Mouse (Mus musculus) testis, adult 2 months (tissue): ENCODE data around the gene Bst2. TPM values are rescaled to one million over a fixed set of nuclear protein-coding genes. Genes with fewer than 3 reads are reported as not detected.

Experiments used
- H3K27ac ChIP-seq: fragments of 200-500 bp; 2 replicates; pipeline ENCODE4 v1.5.1; 2012; ENCODE audit warnings: low read depth, low read length; ENCODE audit not compliant: control insufficient read depth, insufficient read depth
- H3K27me3 ChIP-seq: fragments of 200-500 bp; 2 replicates; pipeline ENCODE4 v1.6.1; 2012; ENCODE audit warnings: mild to moderate bottlenecking, low read length, moderate library complexity; ENCODE audit not compliant: control insufficient read depth, insufficient read depth
- H3K36me3 ChIP-seq: fragments of 200-500 bp; 2 replicates; pipeline ENCODE4 v1.6.1; 2012; ENCODE audit warnings: mild to moderate bottlenecking, low read length; ENCODE audit not compliant: control insufficient read depth, insufficient read depth
- H3K4me1 ChIP-seq: fragments of 200-500 bp; 2 replicates; pipeline ENCODE4 v1.6.1; 2012; ENCODE audit warnings: low read length; ENCODE audit not compliant: control insufficient read depth, insufficient read depth
- H3K4me3 ChIP-seq: fragments of 200-500 bp; 2 replicates; pipeline ENCODE4 v1.5.1; 2012; ENCODE audit warnings: low read depth, mild to moderate bottlenecking, low read length, moderate library complexity, mixed read lengths; ENCODE audit not compliant: control insufficient read depth
- CTCF ChIP-seq: fragments of 200-500 bp; IDR thresholded peaks from 2 replicates; pipeline ENCODE4 v1.5.1; 2012; ENCODE audit warnings: low read depth, mild to moderate bottlenecking, inconsistent platforms, low read length, moderate library complexity; ENCODE audit not compliant: control insufficient read depth, insufficient read depth, insufficient replicate concordance
- POLR2A ChIP-seq: fragments of 200-500 bp; IDR thresholded peaks from 2 replicates; pipeline ENCODE4 v1.6.1; 2012; ENCODE audit warnings: low read depth, mild to moderate bottlenecking, inconsistent platforms, low read length, moderate library complexity; ENCODE audit not compliant: control insufficient read depth
- polyA plus RNA-seq: library from polyadenylated mRNA; depleted of rRNA; stranded (reverse); fragments of >200 nt; gene quantifications from 2 replicates; pipeline ENCODE4 v1.2.3, GENCODE M21; 2012

Gene Bst2
- polyA plus RNA-seq, 1 experiment: 19.8 TPM

DNA sequence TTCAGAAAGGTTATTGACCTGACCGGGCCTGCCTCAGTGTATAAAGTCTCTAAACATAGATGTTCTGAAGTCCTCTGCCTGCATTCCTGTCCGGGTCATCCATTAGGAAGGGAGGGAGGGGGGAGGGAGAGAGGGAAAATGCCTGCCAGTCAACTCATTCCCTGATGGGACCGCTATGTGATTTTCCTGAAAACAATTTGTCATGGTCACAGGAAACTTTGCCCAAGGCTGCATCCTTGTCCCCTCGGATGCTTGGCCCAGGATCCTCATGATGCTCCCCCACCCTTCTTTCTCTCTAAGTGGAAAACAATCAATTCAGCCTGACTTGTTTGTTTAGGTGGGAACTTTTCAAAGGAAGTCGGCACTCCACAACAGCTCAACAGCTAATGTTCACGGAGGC, 20.5 kb downstream of the Bst2 start:
- peaks cover 1% of the 10 kb centered on the region; the same call in 1 of the 2 replicates for H3K4me1 ChIP-seq
- H3K27ac ChIP-seq: no peak overlapping the region
- TF ChIP-seq CTCF: no peak
- no peak for TF ChIP-seq POLR2A
- H3K4me3 ChIP-seq: no peak overlapping the region
- H3K27me3 ChIP-seq: no peaks in the 10 kb centered on the region
- H3K36me3 ChIP-seq: no peaks in the 10 kb centered on the region

DNA sequence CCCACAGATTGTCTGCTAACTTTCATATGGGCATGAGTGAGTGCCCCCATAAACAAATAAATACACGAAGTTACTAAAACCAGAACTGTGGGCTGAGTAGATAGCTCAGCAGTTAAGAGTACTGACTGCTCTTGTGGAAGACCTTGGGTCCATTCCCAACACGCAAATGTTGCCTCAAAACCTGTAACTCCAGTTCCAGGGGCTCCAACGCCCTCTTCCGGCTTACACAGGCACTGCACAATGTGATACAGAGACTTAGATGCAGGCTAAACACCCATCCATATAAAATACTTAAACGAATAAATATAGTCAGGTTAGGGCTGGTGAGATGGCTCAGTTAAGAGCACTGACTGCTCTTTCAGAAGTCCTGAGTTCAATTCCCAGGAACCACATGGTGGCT, 22.2 kb downstream of the Bst2 start:
- H3K27me3 ChIP-seq: no peaks in the 10 kb centered on the region
- H3K36me3 ChIP-seq: no peaks in the 10 kb centered on the region
- H3K4me1 ChIP-seq: peaks cover 7% of the 10 kb centered on the region
- H3K27ac ChIP-seq: no peak overlapping the region
- H3K4me3 ChIP-seq: no peak overlapping the region
- TF ChIP-seq POLR2A: no peak
- peak; percentile 19; the same call in 1 of the 2 replicates for TF ChIP-seq CTCF

DNA sequence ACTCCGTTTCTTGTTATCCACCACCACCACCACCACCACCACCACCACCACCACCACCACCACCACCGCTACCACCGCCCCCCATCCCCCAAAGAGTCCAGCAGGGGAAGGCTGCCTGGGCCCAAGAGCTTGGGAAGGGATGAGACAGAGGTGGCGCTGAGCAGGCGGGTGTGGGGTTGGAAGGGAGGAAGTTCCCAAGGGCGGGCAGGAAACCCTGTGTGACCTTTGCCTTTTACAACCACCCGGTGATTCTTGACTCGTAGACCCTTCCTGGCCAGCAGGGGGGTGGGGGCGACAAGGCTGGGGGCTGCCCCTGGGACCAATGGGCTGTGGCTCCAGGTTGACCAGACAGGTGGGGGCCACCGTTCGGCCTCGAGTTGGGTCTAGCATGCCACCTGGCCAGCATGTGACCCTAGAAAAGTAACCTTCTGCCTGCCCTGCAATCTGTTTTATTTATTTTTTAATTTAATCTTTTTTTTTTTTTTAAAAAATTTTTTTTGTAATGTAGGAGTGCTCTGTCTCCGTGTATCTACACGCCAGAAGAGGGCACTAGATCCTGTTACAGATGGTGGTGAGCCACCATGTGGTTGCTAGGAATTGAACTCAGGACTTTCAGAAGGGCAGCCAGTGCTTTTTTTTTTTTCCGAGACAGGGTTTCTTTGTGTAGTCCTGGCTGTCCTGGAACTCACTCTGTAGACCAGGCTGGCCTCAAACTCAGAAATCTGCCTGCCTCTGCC, 24.1 kb downstream of the Bst2 start:
- Histone ChIP-seq H3K4me3 (no peak overlapping the region), H3K27ac (no peak overlapping the region), H3K4me1 (peaks cover 7% of the 10 kb centered on the region), H3K27me3 (no peaks in the 10 kb centered on the region), H3K36me3 (no peaks in the 10 kb centered on the region)
- TF ChIP-seq POLR2A (no peak), CTCF (no peak)

DNA sequence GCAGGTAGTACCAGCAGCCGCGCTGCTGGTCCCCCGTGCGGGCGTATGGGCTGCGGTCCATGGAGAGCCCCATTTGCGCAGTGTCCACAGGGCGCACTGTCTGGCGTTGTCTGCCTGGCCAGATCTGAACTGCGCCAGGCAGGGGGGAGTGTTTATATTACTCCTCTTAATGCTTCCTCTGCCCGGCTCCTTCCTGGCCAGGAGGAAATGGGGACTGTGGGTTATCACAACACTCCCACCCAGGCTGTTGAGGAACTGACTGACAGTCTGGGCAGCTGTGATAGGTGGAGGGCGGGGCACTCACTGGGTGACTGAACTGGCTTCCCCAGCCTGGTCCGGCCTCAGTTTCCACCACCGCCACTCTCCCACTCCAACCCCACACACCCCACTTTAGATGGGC, 25.6 kb downstream of the Bst2 start, which contains the start of gene Plvap:
Gene Plvap (minus strand): TSS at position 109 of the 400 bp plus-strand sequence.
- Histone ChIP-seq H3K27me3 (no peaks in the 10 kb centered on the region), H3K4me3 (no peak within 1 kb of the TSS), H3K4me1 (peaks cover 19% of the 10 kb centered on the region), H3K36me3 (no peaks in the 10 kb centered on the region), H3K27ac (no peak within 1 kb of the TSS)
- TF ChIP-seq POLR2A (no peak), CTCF (no peak)

DNA sequence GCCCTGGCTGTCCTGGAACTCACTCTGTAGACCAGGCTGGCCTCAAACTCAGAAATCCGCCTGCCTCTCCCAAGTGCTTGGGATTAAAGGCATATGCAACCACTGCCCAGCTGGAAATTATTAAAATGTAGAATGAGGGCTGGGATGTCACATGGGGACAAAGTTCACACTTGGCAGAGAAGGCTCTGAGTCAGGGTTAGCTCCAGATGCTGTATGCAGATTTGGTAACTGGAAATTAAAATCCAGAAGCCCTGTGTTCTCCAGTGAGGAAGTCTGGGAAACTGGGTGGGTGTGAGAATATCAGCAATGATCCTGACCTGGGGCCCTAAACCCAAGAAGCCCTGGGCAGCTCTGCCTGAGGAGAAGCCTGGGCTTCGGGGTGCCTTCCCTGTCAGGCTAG, 27.9 kb downstream of the Bst2 start:
- H3K4me1 ChIP-seq: peaks cover 21% of the 10 kb centered on the region
- H3K27me3 ChIP-seq: no peaks in the 10 kb centered on the region
- TF ChIP-seq POLR2A (no peak), CTCF (no peak)
- H3K27ac ChIP-seq: no peak overlapping the region
- H3K36me3 ChIP-seq: no peaks in the 10 kb centered on the region
- H3K4me3 ChIP-seq: no peak overlapping the region

DNA sequence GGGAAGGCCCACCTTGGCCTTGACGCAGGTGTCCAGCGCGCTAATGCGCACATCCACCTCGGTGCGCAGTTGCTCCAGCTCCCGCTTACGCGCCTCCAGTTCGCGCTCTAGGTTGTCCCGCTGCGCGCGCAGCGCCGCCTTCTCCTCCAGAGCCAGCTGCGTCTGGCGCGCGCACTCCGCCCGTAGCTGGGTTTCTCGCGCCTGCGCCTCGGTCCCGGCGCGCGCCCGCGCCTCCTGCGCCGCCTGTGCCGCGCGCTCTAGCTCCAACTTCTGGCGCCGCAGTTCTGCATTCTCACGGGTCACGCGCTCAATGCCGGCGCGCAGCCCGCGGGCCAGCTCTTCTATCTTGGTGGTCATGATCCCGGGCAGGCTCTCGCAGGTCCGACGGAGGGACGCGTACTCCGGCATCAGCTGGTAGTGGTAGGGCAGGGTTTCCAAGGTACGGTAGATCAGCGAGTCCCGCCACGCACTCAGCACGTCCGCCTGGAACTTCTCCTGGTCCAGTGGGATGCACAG, 29.6 kb downstream of the Bst2 start:
- H3K27me3 ChIP-seq: no peaks in the 10 kb centered on the region
- no peaks in the 10 kb centered on the region for H3K36me3 ChIP-seq
- peak overlapping the region; percentile 61 for H3K4me3 ChIP-seq
- H3K4me1 ChIP-seq: peaks cover 21% of the 10 kb centered on the region
- no peak for TF ChIP-seq POLR2A
- TF ChIP-seq CTCF: no peak
- no peak overlapping the region for H3K27ac ChIP-seq

DNA sequence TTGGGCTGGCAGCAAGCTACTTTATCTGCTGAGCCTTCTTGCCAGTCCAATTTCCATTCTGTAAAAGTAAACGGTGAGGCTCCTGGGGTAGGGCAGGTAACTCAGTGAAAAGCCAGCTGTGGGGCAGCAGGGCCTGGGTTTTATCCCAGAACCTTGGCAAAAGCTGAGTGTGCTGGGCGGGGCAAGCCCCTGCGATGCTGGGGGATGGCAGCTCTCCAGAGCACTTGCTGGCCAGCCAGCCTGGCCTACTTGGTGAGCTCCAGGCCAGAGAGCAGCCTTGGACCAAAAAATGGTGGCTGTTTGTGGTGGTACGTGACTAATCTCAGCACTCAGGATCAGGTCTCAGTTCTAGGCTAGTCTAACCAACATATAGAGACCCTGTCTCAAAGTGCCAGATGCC, 31.3 kb downstream of the Bst2 start:
- H3K4me3 ChIP-seq: no peak overlapping the region
- H3K4me1 ChIP-seq: peaks cover 14% of the 10 kb centered on the region
- H3K27me3 ChIP-seq: no peaks in the 10 kb centered on the region
- no peak for TF ChIP-seq CTCF
- TF ChIP-seq POLR2A: no peak
- no peak overlapping the region for H3K27ac ChIP-seq
- no peaks in the 10 kb centered on the region for H3K36me3 ChIP-seq
